Mouse (Mus musculus) cerebellum, adult 8-10 months (tissue): ENCODE measurements around the gene Rph3a.
"Not testable (repeated sequence)": the region's sequence is repeated elsewhere in the genome, so short reads cannot be mapped to it uniquely, and the experiment has no call there.

Experiments
- DNase-seq: peaks from one replicate; pipeline ENCODE4 v3.0.0; 2022

The Rph3a gene

DNA sequence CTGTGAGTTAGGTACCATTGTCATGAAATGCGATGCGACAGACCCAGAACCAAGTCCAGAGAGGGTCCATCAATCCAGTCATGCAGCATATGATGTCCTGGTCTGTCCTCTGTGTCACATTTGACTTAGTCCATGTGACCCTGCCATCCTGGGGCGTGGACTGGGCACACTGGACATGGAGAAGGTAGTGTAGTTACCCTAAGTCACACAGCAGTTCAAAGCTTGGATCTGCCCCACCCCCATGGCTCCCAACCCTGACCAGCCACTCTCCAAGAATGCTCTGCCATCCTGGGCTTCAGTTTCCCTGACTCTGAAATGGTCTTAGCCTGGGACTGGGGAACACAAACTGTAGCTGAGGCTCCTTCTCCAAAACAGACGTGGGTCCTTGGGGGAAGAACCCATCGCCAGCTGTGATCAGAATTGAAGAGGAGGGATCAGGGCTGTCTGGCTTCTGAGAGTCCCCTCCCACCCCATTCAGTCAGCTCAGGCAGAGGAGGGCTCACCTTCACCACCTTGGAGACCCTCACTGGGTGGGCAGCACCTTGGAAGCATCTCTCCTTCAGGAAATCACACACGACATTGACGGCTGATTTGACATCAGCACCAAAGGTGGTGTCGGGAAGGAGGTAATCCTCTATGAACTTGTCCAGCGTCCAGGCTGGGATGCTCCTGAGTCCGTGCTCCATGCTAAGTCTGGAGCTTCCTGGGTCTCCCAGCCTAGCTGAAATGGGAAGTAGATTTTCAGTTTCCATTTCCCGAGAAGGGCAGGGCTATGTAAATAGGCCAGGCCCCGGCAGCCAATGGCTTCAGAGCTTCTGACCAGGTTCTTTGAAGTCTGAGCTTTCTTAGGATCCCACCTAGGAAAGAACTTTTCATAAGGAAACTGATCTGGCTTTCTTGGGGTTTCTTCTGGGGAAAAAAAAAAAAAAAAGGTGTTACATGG is 102.8 kb downstream of the Rph3a start, which contains the start of gene Oas1a:
Gene Oas1a (minus strand): TSS at position 731 of the 943 bp plus-strand sequence.
- DNase-seq, result not testable (repeated sequence)

DNA sequence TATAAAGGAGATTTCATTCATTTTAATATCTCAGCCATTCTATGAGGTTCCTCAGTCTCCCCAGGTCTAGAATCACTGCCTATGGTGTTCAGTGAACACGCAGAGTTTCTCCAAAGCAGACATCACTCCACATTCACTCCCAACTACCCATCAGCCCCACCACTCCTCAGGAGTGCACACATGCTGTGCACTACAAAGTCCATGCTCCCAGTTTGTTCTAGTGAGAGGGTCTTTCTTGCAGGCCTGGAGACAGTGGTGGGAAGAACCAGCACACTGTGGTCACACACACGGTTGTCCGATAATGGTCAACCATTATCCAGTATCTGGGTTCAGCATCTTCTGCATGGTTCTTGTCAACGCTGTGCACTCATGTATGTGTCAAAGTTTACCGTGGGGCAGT is 107.8 kb downstream of the Rph3a start:
- no peak for DNase-seq

DNA sequence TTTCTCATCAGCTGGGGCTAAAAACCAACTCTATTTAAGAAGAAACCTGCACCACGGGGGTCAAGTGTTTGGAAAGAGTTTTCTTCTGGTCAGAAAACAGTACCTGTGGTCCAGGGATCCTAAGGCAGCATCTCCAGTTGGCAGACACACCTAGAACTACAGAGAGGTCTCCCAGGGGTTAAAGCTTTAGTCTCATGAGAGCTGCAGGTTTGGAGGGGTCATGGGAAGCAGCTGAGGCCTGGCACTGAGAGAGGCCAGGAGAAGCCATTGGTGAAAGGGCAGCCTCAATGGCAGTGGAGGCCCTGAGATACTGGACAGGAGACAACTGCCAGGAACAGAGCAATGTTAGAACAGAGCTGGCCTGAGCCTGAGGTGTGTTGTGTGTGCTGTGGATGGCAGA is 109.2 kb downstream of the Rph3a start:
- no peak for DNase-seq

DNA sequence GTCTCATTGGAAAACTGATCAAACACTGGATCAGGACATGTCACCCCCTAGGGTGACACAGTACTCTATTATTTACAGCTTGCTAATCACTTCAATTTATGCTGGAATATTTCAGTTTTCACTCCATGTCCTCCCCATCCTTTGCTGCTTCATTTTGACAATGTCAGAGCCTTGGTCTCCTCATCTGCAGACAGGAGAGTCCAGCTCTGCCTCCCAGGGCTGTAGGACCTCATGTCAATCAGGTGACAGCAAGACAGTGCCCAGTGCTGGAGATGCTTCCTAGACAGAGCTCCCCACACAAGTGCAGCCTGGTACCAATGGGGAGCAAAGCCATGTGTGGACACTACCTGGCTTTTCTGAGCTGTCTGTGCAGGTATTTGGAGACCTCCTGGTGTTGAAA is 111.2 kb downstream of the Rph3a start:
- DNase-seq, result no peak

DNA sequence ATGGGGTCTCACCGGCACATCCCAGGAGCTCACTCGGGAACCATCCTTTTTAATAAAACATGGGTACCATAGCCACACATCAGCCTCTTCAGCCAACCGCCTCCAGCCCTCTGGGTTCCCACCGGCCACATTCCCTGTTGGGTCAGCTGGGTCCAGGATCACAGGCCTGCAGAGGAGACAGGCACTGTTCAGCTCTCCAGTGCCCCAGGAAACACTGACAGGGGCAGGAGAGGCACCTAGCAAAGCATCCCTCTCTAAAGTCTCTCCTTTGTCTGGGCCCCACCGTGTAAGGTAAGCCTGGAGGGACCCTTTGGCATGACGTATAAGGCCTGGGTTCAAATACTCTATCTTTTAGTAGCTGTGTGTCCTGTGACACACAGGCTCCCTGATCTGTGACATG is 111.6 kb downstream of the Rph3a start:
- no peak for DNase-seq

DNA sequence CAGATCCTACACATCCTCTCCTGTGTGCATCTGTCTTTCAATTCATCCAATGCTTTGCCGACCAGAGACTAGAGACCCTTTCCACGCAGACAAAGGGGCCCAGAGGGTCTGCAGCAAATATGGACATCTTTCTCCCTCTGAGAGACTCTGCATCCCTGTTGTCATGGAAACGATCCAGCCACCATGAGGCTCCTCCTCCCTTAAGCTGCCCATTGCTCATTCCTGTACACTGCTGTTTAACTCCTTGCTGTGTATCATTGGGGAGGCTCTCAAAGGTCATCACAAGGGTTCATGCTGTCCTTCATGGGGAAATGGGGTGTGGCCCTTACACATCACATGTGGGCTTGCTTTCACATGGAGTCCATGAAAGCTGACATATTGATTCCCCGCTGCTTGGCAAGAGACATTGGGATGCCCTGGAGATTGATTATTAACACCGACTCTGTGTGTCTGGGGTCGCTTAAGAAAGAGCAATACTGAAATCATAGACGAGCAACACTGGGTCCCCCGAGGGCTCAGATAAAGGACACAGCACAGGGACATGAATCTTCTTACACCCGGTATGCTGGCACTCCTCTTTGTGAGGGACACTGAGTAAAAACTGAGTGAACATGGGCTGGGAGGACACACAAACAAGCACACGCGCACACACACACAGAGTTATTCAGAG is 114.5 kb downstream of the Rph3a start:
- no peak for DNase-seq

DNA sequence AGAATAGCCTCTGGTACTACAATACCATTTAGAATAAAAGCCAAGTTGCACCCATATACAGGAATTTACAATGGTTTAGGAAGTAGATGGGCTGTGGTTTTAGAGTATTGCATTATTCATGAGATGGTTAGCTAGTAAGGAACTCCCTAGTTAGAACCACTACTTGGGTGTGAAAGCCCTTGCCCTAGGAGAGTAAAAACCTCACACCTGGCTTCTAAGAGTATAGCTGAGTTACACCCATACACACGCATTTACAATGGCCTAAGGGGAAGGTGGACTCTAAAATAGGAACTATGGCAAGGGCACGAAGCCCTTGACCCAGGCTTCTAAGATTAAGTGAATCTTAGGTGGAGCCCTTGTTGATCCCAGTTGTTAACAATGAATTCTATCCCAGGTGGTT is 115.2 kb downstream of the Rph3a start:
- not testable (repeated sequence) for DNase-seq

DNA sequence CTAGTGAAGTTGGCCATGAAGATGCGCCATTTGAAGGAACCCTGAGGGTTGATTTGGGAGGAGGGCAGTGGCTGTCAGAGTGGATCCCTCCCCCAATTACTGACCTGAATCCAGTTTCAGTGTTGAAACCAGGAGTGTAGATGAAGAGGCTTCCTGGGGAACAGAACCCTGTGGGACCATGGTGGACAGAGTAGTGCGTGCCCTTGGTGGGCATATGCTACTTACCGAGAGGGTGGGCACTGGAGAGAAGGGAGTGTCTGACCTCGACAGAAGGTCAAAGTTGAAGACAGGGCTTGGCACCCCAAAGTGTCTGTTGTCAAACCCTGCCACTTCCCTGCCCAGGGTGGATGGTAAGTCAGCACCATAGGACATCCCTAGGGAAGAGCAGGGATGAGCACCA is 116.0 kb downstream of the Rph3a start:
- not testable (repeated sequence) for DNase-seq

DNA sequence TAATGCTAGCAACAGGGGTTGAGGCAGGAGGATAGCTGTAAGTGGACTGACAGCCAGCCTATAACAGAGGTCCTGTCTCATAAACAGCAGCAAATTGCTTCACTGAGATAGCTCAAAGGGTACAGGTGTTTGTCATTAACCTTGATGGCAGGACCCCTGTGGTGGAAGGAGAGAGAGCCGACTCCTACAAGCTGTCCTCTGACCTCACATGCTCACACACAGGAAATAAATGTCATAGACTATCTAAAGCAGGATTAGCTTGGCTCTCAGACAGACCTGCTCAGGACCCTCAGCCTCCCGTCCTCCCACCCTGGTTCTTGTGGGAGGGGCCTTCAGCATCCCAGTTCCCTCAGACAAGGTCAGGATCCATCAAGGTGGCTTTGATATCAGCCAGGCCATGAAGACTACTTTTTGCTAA is 117.6 kb downstream of the Rph3a start:
- DNase-seq, result no peak

DNA sequence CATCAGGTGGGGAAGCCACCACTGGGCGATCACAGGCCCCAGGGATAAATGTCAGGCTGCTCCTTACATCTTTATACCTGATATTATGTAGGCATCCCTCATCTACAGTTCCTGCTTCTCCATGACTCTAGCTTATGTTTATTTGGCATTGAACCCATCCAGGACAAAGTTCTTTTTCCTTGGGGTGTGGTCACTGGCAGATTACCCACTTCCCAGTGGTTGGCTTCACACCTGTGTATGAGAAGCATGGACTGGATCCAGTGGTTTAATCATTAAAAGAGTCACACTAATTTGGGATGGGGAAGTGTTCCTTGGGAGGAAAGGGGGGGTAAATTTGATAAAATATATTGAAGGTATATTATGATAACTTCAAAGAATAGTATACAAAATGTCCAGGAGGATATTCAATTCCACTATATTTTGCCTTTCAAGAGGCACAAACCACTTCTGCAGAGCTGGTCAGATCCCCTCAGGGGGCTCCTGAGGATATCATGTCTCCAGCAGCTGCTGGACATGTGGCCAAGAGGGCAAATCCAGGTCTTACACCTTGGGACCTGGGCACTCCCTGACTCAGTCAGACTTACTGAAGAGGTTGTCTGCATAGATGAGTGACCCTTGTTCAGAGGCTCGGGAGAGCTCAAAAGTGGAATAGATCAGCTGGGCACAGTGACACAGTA is 118.2 kb downstream of the Rph3a start:
- not testable (repeated sequence) for DNase-seq

DNA sequence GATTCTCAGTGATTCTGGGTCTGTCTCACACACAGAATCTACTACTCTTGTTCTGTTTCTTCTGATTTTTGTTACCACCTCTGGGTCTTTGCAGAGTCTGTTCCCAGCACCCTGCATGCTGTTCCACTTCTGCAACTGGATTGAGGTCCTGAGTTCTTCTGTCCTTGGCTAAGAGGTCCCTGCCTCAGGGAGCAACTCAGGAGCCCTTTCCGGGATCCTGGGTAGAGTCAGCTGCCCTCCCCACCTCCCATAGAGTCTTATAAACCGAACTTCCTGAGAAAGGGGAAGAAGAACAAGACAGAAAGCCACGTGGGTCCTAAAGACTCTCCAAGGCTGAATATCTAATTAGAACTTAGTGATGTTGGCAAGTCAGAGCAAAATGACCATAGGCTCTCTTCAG is 118.9 kb downstream of the Rph3a start:
- DNase-seq, result no peak
